In genomic region chr2:24648503-24648902, GRCm38 (mm10) we compare ENCODE assay signal across 27 mouse cellular contexts.
A peak's percentile ranks its signal among the peaks of the same experiment; 100 is the strongest.
DNase-seq lines count a peak whose midpoint lies in the region; ATAC-seq lines count a peak whose summit lies in the region.
"Had no signal": no experiment of that assay in that cellular context is flagged by ENCODE, and none has a peak within 500 bp of the region (broad histone marks: within the 10 kb centered on the region; RNA-seq: fewer than 3 reads in every experiment).

No protein-coding gene starts in this region.

- ATAC-seq in hindbrain, embryonic 16.5 days = no peak
- ATAC-seq in embryonic facial prominence, embryonic 14.5 days (ENCODE audit: low read depth) = no peak
- no peak for ATAC-seq in intestine, embryonic 15.5 days
- ATAC-seq: forebrain, embryonic 14.5 days; hindbrain, postnatal 0 days; inflammation-experienced regulatory T-cells, adult 6 months; intestine, postnatal 0 days had no signal

- no peak overlapping the region for H3K4me3 ChIP-seq in hindbrain, embryonic 10.5 days
- H3K4me3 ChIP-seq in hindbrain, embryonic 16.5 days (ENCODE audit: low read length) = no peak overlapping the region
- no peak overlapping the region for H3K4me3 ChIP-seq in embryonic facial prominence, embryonic 14.5 days (ENCODE audit: low read depth, low read length)
- no peak overlapping the region for H3K4me3 ChIP-seq in intestine, embryonic 15.5 days (replicated peaks)
- H3K4me3 ChIP-seq: embryonic facial prominence, embryonic 13.5 days; heart, adult 2 months; heart, embryonic 10.5 days; heart, embryonic 13.5 days; hindbrain, embryonic 13.5 days had no signal

- H3K4me2 ChIP-seq in hindbrain, embryonic 16.5 days (ENCODE audit: low read length) = no peak overlapping the region
- no peak overlapping the region for H3K4me2 ChIP-seq in embryonic facial prominence, embryonic 14.5 days (ENCODE audit: low read depth, low read length)
- no peak overlapping the region for H3K4me2 ChIP-seq in intestine, embryonic 15.5 days (replicated peaks)
- H3K4me2 ChIP-seq: embryonic facial prominence, embryonic 13.5 days; heart, embryonic 13.5 days; hindbrain, embryonic 13.5 days had no signal

- no peak overlapping the region for H3K9ac ChIP-seq in hindbrain, embryonic 16.5 days (ENCODE audit: low read depth, low read length)
- no peak overlapping the region for H3K9ac ChIP-seq in embryonic facial prominence, embryonic 14.5 days (ENCODE audit: low read depth, low read length)
- H3K9ac ChIP-seq in intestine, embryonic 15.5 days = no peak overlapping the region
- H3K9ac ChIP-seq: embryonic facial prominence, embryonic 13.5 days; heart, embryonic 13.5 days; hindbrain, embryonic 13.5 days had no signal

- H3K4me1 ChIP-seq in hindbrain, embryonic 10.5 days (replicated peaks) = no peaks in the 10 kb centered on the region
- H3K4me1 ChIP-seq in hindbrain, embryonic 16.5 days (ENCODE audit: control insufficient read depth, insufficient read depth, low read depth, low read length) = no peaks in the 10 kb centered on the region
- no peaks in the 10 kb centered on the region for H3K4me1 ChIP-seq in embryonic facial prominence, embryonic 14.5 days (ENCODE audit: control insufficient read depth, insufficient read depth, low read length)
- no peaks in the 10 kb centered on the region for H3K4me1 ChIP-seq in intestine, embryonic 15.5 days (replicated peaks)
- H3K4me1 ChIP-seq: heart, embryonic 10.5 days; heart, embryonic 13.5 days; hindbrain, embryonic 13.5 days had no signal

- WGBS in hindbrain, embryonic 10.5 days = 77% methylated on average over 6 of the region's 6 CpGs
- WGBS in hindbrain, embryonic 16.5 days = 88% methylated on average over 6 of the region's 6 CpGs
- WGBS in embryonic facial prominence, embryonic 14.5 days = 49% methylated on average over 6 of the region's 6 CpGs
- WGBS in intestine, embryonic 15.5 days = 85% methylated on average over 6 of the region's 6 CpGs

- peaks cover 14% of the 10 kb centered on the region for H3K36me3 ChIP-seq in hindbrain, embryonic 10.5 days
- peaks cover 34% of the 10 kb centered on the region for H3K36me3 ChIP-seq in hindbrain, embryonic 16.5 days (ENCODE audit: control insufficient read depth, insufficient read depth, low read length)
- no peaks in the 10 kb centered on the region for H3K36me3 ChIP-seq in embryonic facial prominence, embryonic 14.5 days (ENCODE audit: control insufficient read depth, insufficient read depth, low read length)
- H3K36me3 ChIP-seq in intestine, embryonic 15.5 days = no peaks in the 10 kb centered on the region
- H3K36me3 ChIP-seq: embryonic facial prominence, embryonic 13.5 days; G1E; heart, embryonic 10.5 days; heart, embryonic 13.5 days had no signal

- no peak overlapping the region for H3K27ac ChIP-seq in hindbrain, embryonic 10.5 days
- no peak overlapping the region for H3K27ac ChIP-seq in hindbrain, embryonic 16.5 days (ENCODE audit: low read depth, low read length)
- H3K27ac ChIP-seq in embryonic facial prominence, embryonic 14.5 days (replicated peaks; ENCODE audit: low read depth, low read length) = no peak overlapping the region
- H3K27ac ChIP-seq in intestine, embryonic 15.5 days = no peak overlapping the region
- H3K27ac ChIP-seq: embryonic facial prominence, embryonic 13.5 days; heart, adult 2 months; heart, embryonic 10.5 days; heart, embryonic 13.5 days; hindbrain, embryonic 13.5 days; hindbrain, postnatal 0 days had no signal

- peak; percentile 45 for DNase-seq in embryo, embryonic 10 days (ENCODE audit: low spot score)
- no peak for DNase-seq in embryo, embryonic 9.5 days (ENCODE audit: extremely low spot score)
- DNase-seq in hindbrain, embryonic 10.5 days (ENCODE audit: low spot score) = peak; percentile 20
- DNase-seq in embryo, embryonic 11 days = peak; percentile 35
- peak; percentile 8 for DNase-seq in embryonic facial prominence, embryonic 14.5 days (ENCODE audit: low spot score)
- no peak for DNase-seq in ovary, adult 18-20 months (ENCODE audit: low spot score)
- DNase-seq: adrenal gland, adult 2 months; adrenal gland, postnatal 14 days; cerebellum, adult 11 months; cerebellum, adult 8-10 months; cerebellum, postnatal 10 days; cerebellum, postnatal 36 days; gastrocnemius, postnatal 25 days; heart, adult 2 months; heart, postnatal 14 days; kidney, adult 2 months had no signal

- no peaks in the 10 kb centered on the region for H3K9me3 ChIP-seq in hindbrain, embryonic 10.5 days
- no peaks in the 10 kb centered on the region for H3K9me3 ChIP-seq in hindbrain, embryonic 16.5 days (ENCODE audit: control insufficient read depth, low read length)
- H3K9me3 ChIP-seq in embryonic facial prominence, embryonic 14.5 days (ENCODE audit: control insufficient read depth, low read length) = no peaks in the 10 kb centered on the region
- H3K9me3 ChIP-seq in intestine, embryonic 15.5 days = no peaks in the 10 kb centered on the region
- H3K9me3 ChIP-seq: embryonic facial prominence, embryonic 13.5 days; G1E; heart, embryonic 10.5 days; heart, embryonic 13.5 days; hindbrain, embryonic 13.5 days had no signal

- H3K27me3 ChIP-seq in hindbrain, embryonic 10.5 days (ENCODE audit: insufficient read depth, poor library complexity, severe bottlenecking) = no peaks in the 10 kb centered on the region
- no peaks in the 10 kb centered on the region for H3K27me3 ChIP-seq in hindbrain, embryonic 16.5 days (replicated peaks; ENCODE audit: control insufficient read depth, insufficient read depth, low read length)
- no peaks in the 10 kb centered on the region for H3K27me3 ChIP-seq in embryonic facial prominence, embryonic 14.5 days (replicated peaks; ENCODE audit: control insufficient read depth, insufficient read depth, low read length)
- H3K27me3 ChIP-seq in intestine, embryonic 15.5 days (replicated peaks) = no peaks in the 10 kb centered on the region
- H3K27me3 ChIP-seq: embryonic facial prominence, embryonic 13.5 days; heart, embryonic 13.5 days; hindbrain, embryonic 13.5 days had no signal

Comparison
In these comparisons a context has a peak if more than half of its experiments do, and no peak if none do; other contexts are left out.
1. DNase-seq: peak in embryo, embryonic 10 days (single experiment), hindbrain, embryonic 10.5 days (single experiment), embryo, embryonic 11 days (single experiment) and embryonic facial prominence, embryonic 14.5 days (single experiment); none in embryo, embryonic 9.5 days (single experiment) and ovary, adult 18-20 months (single experiment).